Mouse (Mus musculus): ENCODE measurements around the gene BC024978.

The BC024978 gene

GRCm38 (mm10) chr7:27195681-27196611, at the start of gene BC024978, which contains the start of gene Snrpa:
Gene BC024978 (plus strand): TSS chr7:27195781.
Gene Snrpa (minus strand): TSS chr7:27196271.
- peak; percentile 99 for DNase-seq

DNA sequence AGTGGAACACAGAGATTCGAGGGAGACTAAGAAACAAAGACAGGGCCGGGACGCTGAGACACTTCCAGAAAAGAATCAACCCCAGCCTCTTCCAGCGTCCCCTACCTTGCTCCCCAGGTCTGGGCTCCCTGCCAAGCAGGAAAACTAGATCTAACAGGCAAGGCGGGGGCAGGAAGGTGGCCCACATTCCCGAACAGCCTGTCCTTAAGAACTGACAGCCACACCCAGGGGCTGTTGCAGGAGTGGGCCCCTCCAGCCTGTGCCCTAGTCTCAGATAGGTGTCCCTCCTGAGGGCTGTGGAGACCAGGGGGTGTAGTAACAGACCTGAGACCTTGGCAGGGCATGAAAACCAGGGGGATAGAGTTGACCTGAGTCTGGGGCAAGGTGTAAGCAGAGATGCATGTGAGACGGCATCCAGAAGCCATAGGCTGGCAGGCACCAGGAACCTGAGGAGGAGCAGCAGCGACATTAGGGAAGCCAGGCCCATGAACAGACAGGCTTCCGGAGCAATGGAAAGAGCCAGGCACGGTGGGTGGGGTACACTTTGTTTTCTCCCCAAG, 42.3 kb upstream of the BC024978 start, which contains the start of gene Cyp2t4:
Gene Cyp2t4, plus strand, starts transcription at position 510 of the 560 bp plus-strand sequence.
- peak; percentile 29 for DNase-seq

DNA sequence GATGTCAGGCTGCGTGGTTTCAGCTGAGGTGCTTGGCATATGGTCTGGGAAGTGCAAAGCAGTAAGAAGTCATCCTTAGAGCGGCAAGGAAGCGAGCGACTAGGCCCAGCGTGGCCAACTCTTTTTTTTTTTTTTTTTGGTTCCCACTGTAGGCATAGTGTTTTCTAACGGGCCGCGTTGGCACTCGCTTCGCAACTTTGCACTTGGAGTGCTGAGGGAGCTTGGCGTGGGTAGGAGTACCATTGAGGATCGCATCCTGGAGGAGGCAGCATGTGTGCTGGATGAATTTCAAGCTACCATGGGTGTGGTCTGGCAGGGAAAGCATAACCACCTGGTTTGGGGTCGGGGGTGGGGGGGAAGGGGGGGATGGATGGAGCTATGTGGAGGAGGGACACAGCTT, 39.6 kb upstream of the BC024978 start:
- no peak for DNase-seq

GRCm38 (mm10) chr7:27158171-27158570, 37.4 kb upstream of the BC024978 start:
- DNase-seq, result peak; percentile 33

- peak; percentile 36 for DNase-seq
These were observed 36.3 kb upstream of the BC024978 start for GRCm38 (mm10) chr7:27159256-27159655.

- peak; percentile 90 for DNase-seq
These were observed 35.7 kb upstream of the BC024978 start for GRCm38 (mm10) chr7:27159882-27160281.

- peak; percentile 19 for DNase-seq
These were observed 34.7 kb upstream of the BC024978 start for GRCm38 (mm10) chr7:27160921-27161320.

GRCm38 (mm10) chr7:27161744-27162143, 33.8 kb upstream of the BC024978 start:
- no peak for DNase-seq

DNA sequence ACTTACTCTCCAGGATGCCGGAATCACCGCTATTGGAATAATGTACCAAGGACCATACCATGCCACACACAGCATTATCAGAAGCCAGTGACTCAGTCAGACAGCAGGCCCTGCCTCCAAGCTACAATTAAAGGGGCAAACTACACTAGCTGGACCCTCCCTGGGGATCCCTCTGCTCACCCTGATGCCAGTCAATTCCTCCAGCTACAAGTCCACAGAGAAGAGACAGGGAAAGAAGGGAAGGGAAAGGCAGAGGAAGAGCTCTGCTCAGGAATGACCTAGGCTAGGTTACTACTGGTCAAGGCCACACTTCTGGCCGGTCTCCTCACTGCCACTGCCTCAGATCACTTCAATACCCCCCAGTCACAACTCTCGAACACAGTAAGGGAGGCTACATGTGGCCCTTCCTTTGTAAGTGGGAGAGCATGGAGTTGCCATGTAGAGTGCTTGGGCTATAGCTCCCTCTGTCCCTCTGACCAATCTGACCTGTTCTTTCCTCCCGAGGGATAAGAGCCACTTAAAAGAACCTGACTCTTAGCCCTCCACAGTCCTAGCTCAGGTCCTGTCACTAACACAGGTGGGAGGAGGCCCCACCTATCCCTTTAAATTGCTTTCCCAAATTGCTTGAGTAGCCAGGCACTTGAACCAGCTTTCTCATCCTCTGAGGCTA, 32.7 kb upstream of the BC024978 start:
- no peak for DNase-seq

GRCm38 (mm10) chr7:27163450-27163805, 32.2 kb upstream of the BC024978 start:
- peak; percentile 41 for DNase-seq

DNA sequence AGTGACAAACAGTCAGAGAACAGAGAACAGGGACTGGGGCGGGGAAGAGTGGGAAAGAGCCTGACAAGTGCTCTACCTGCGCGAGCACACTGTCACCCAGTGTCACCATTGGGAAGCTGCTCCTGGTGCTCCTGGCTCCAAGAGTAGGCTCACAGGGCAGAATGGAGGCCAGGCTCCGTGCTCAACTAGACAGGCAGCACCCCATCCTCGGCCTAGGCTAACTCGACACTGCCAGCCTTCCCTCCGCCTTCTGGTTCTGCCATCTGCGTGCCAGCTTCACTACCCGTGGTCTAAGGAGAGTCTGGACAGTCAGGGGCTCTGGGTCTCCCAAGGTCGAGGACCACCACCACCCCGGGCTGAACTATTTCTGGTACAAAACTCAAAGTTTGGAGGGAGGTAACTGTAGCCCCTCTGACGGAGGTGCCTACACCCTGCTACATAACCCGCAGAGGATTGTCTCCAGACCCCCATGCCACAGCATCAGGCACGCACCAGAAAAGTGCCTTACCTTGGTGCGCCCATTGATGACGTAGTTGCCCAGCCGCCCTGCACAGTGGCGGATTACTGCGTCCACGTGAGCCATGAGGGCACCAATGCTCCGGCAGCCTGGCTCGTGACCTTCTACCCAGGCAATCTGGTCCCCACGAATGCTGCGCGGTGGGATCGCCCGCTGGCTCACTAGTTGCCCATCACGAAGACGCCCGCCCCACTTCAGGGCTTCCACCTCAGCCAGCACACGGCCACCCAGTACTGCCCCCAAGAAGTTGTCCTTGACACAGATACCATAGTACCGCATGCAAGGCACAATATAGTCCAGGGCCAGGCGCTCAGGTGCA, 31.3 kb upstream of the BC024978 start:
- peak; percentile 71 for DNase-seq

DNA sequence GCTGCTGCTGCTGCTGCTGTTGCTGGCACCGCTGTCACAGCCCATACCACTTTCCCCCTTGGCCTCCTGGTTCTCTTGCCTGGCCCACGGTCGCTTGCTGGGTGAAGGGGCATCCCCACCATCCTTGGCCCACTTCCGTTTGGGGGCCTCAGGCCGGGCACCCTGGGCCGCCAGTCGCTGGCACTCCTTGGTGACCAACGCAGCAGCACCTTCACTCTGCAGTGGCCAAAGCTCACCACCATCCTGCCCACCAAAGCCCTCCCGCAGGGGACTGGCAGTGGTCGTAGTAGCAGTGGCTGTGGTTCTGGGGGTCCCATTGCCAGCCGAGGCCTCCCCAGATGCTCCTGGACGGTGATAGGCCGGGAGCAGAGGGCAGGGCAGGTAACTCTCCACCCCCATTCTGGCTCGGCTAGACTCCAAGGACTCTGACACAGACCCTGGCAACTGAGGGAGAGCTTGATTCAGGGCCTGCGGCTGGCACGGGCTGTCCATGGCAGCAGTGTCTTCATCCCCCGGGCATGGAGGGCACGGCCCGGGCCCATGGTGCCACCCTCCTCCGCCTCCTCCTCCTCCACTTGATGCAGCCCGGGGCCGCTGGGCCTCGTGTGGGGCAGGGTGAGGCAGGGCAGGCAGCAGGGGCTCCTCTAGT, 30.4 kb upstream of the BC024978 start:
- DNase-seq, result peak; percentile 81

GRCm38 (mm10) chr7:27165696-27166095, 29.9 kb upstream of the BC024978 start:
- DNase-seq, result no peak

DNA sequence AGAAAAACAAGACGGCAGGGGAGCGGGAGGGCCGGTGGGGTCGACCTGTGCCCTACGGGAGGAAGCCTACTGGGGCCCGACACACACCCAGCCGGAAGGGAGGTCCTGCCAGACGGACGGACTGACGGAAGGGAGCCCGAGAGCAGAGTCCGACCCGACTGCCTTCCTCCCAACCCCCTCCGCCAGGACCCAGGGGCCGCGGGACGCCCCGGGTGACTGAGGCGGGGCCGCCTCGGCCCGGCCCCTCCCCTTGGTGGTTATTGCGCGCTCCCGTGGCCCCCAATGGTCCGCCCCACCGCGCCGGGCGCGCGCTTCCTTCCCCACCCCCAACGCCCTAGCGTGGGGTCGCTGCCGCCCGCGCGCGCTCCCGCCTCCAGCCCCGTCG, 29.4 kb upstream of the BC024978 start:
- peak; percentile 81 for DNase-seq

- DNase-seq, result peak; percentile 95
These were observed 28.7 kb upstream of the BC024978 start, which contains the start of gene Egln2 for GRCm38 (mm10) chr7:27166614-27167474. Gene Egln2 (minus strand): TSS chr7:27166802.

DNA sequence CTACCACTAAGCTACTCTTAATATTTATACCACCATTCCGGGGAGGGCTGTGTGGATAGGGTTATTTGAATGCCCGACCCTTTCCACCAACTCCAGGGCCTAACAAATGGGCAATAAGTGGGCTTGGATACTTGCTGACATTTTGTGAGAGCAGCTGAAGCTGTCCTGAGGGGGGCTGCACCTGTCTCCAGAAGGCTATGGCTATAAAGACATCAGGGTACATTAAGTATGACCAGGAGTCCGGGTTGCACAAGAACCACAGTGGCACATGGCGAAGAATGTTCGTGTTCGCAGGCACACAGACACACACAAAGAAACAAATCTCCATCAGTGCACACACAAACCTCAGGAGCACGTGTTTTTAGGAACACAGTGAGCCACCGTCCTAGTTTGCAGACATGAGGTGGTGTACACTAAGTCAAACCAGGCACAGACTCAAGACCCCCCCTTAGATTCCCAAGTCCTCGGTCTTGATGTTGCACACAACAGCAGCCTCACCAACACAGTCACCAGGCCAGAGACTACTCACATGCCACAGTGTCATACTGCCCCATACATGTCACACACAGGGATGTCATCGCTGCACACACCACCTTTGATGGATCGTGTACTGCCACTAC, 28.0 kb upstream of the BC024978 start:
- DNase-seq, result no peak

DNA sequence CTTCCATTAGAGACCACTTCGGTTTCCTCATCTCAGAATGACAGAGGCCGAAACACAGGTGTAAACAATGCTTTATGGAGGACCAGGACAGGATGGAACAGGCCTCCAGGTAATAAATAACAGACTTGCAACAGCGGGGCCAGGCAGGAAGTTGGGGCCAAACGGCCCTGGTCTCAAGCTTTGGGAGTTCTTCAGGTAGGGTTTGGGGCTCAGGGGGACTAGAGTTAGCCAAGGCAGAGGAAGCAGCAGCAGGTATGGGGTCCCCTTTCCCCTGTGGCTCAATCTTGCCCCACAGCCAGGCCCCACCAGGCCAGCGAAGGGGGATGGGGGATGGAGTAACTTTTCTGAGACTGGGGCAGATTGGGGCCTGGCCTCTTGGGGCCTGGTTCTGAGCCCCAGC, 27.2 kb upstream of the BC024978 start:
- peak; percentile 52 for DNase-seq

DNA sequence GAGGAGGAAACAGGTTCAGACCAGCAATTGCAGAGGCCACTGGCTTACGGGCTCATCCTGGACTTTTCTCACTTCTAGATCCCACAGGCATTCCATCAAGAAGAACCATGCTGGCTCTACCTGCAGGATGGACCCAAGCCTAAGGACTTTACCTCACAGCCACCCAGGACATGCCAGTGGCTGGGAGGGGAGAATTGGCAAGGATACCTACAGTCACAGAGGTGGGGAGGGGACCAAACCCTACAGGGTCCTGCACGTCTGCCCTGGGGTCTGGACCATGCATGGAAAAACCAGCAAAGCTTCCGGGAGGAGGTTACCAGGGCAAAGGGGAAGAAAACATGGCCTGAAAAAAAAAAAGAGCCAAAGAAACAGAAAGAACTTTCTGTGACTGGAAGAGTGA, 24.6 kb upstream of the BC024978 start:
- DNase-seq, result peak; percentile 26

GRCm38 (mm10) chr7:27174496-27174895, 21.1 kb upstream of the BC024978 start:
- DNase-seq, result no peak

- no peak for DNase-seq
These were observed 20.7 kb upstream of the BC024978 start for GRCm38 (mm10) chr7:27174896-27175295.

DNA sequence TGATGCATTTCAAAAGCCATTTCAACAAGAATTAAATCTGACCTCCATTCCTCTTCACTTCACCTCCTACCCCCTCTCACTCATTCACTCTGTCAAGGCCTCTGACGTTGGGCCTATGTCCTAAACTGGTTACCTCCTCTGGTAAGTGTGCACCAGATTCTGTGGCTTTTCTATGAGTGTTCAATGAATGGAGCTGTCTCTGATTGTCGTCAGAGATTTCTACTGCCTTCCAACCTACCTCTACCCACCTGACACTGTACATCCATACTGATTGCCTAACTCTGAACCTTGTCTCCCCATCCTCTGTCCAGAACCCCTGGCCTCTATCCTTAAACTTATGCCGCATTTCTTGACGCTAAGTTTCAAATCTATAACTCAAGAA, 17.6 kb upstream of the BC024978 start:
- DNase-seq, result no peak
